Mouse (Mus musculus) liver, embryonic 11.5 days (tissue): ENCODE results near the gene Tet1. TPM values are rescaled to one million over a fixed set of nuclear protein-coding genes. Genes with fewer than 3 reads are reported as not detected.
A peak's percentile ranks its signal among the peaks of the same experiment; 100 is the strongest.

Experiments used
- ATAC-seq: fragments of 200-750 bp; cut with Nextera tagmentation; replicated peaks from 2 replicates; pipeline ENCODE4 v1.8.0; 2017; ENCODE audit warnings: moderate number of reproducible peaks, mild to moderate bottlenecking, moderate TSS enrichment, moderate library complexity; ENCODE audit not compliant: low FRiP score
- DNase-seq: peaks from one replicate; pipeline ENCODE4 v3.0.0-alpha.2; 2017; ENCODE audit warnings: low spot score
- H3K27ac ChIP-seq: fragments of 300-500 bp; sonication (generic); 2 replicates; pipeline ENCODE4 v1.5.1; 2014; ENCODE audit warnings: mild to moderate bottlenecking, low read depth, low read length, control low read depth
- H3K27me3 ChIP-seq: fragments of 300-500 bp; sonication (generic); replicated peaks from 2 replicates; pipeline ENCODE4 v1.6.1; 2014; ENCODE audit warnings: low read length, mixed read lengths; ENCODE audit not compliant: control insufficient read depth, insufficient read depth
- H3K36me3 ChIP-seq: fragments of 300-500 bp; sonication (generic); 2 replicates; pipeline ENCODE4 v1.6.1; 2014; ENCODE audit warnings: mild to moderate bottlenecking, low read length, moderate library complexity, mixed read lengths; ENCODE audit not compliant: control insufficient read depth, insufficient read depth
- H3K4me1 ChIP-seq: fragments of 300-500 bp; sonication (generic); replicated peaks from 2 replicates; pipeline ENCODE4 v1.6.1; 2014; ENCODE audit warnings: low read length, mixed read lengths; ENCODE audit not compliant: control insufficient read depth, insufficient read depth
- H3K4me2 ChIP-seq: fragments of 300-500 bp; sonication (generic); 2 replicates; pipeline ENCODE4 v1.6.1; 2014; ENCODE audit warnings: mild to moderate bottlenecking, control low read depth, moderate library complexity
- H3K4me3 ChIP-seq: fragments of 300-500 bp; sonication (generic); 2 replicates; pipeline ENCODE4 v1.5.1; 2014; ENCODE audit warnings: low read depth, low read length, control low read depth
- H3K9ac ChIP-seq: fragments of 300-500 bp; sonication (generic); 2 replicates; pipeline ENCODE4 v1.6.1; 2014; ENCODE audit warnings: low read depth, low read length, control low read depth
- H3K9me3 ChIP-seq: fragments of 300-500 bp; sonication (generic); 2 replicates; pipeline ENCODE4 v1.6.1; 2016; ENCODE audit warnings: low read length, inconsistent platforms, mixed read lengths; ENCODE audit not compliant: control insufficient read depth
- WGBS: fragments of 180-500 bp; shearing (Covaris S2); extraction: QIAGEN DNeasy Blood & Tissue Kit; methylation state at CpG from one replicate; pipeline ENCODE4 v1.1.7; 2014; 5-methylcytosine and 5-hydroxymethylcytosine counted together
- polyA plus RNA-seq: library from polyadenylated mRNA; unstranded; fragments of >200 nt; fragmentation: Nextera tagmentation; extraction: Ambion mirVana; gene quantifications from 2 replicates; pipeline ENCODE4 v1.2.1, GENCODE M21; 2014

Tet1 gene
- polyA plus RNA-seq, 1 experiment from 2014 or later = 12.9 TPM

GRCm38 (mm10) chr10:62865167-62866034 lies 43.4 kb downstream of the Tet1 start:
- H3K9ac ChIP-seq = peak overlapping the region; percentile 55
- H3K27me3 ChIP-seq = no peaks in the 10 kb centered on the region
- no peaks in the 10 kb centered on the region; the same call in 1 of the 2 replicates for H3K9me3 ChIP-seq
- H3K4me1 ChIP-seq = peaks cover 5% of the 10 kb centered on the region; the same call in 1 of the 2 replicates
- ATAC-seq (peak; percentile 72), DNase-seq (peak; percentile 82)
- peak overlapping the region; percentile 74 for H3K4me2 ChIP-seq
- WGBS = 6% methylated on average over 28 of the region's 28 CpGs
- H3K36me3 ChIP-seq = no peaks in the 10 kb centered on the region
- H3K27ac ChIP-seq = peak overlapping the region; percentile 53
- peak overlapping the region; percentile 45 for H3K4me3 ChIP-seq

- DNase-seq (no peak), ATAC-seq (no peak)
- Histone ChIP-seq H3K27me3 (no peaks in the 10 kb centered on the region), H3K36me3 (no peaks in the 10 kb centered on the region), H3K4me2 (no peak overlapping the region), H3K27ac (no peak overlapping the region), H3K4me1 (peaks cover 5% of the 10 kb centered on the region; the same call in 1 of the 2 replicates), H3K4me3 (no peak overlapping the region), H3K9me3 (no peaks in the 10 kb centered on the region; the same call in 1 of the 2 replicates), H3K9ac (no peak overlapping the region)
- 56% methylated on average over 3 of the region's 3 CpGs for WGBS
Measured at GRCm38 (mm10) chr10:62863563-62863962, 45.2 kb downstream of the Tet1 start.

- no peaks in the 10 kb centered on the region; the same call in 1 of the 2 replicates for H3K9me3 ChIP-seq
- H3K27ac ChIP-seq = no peak overlapping the region
- H3K4me1 ChIP-seq = peaks cover 5% of the 10 kb centered on the region; the same call in 1 of the 2 replicates
- ATAC-seq = no peak
- H3K4me3 ChIP-seq = no peak overlapping the region
- no peak overlapping the region for H3K4me2 ChIP-seq
- DNase-seq = no peak
- H3K36me3 ChIP-seq = no peaks in the 10 kb centered on the region
- no peak overlapping the region for H3K9ac ChIP-seq
- H3K27me3 ChIP-seq = no peaks in the 10 kb centered on the region
- 89% methylated on average over 1 of the region's 1 CpGs for WGBS
Measured at GRCm38 (mm10) chr10:62862435-62862834, 46.4 kb downstream of the Tet1 start.

- Histone ChIP-seq H3K27ac (no peak overlapping the region), H3K9me3 (no peaks in the 10 kb centered on the region; the same call in 1 of the 2 replicates), H3K36me3 (no peaks in the 10 kb centered on the region), H3K9ac (no peak overlapping the region), H3K4me1 (peaks cover 8% of the 10 kb centered on the region), H3K4me3 (no peak overlapping the region), H3K27me3 (no peaks in the 10 kb centered on the region), H3K4me2 (no peak overlapping the region)
- ATAC-seq (no peak), DNase-seq (no peak)
- 88% methylated on average over 5 of the region's 5 CpGs for WGBS
Measured at GRCm38 (mm10) chr10:62858967-62859366, 49.8 kb downstream of the Tet1 start.

GRCm38 (mm10) chr10:62856690-62857290 lies 52.0 kb downstream of the Tet1 start:
- Histone ChIP-seq H3K27ac (no peak overlapping the region), H3K4me1 (peaks cover 5% of the 10 kb centered on the region; the same call in 1 of the 2 replicates), H3K9ac (no peak overlapping the region), H3K27me3 (no peaks in the 10 kb centered on the region), H3K36me3 (no peaks in the 10 kb centered on the region), H3K9me3 (no peaks in the 10 kb centered on the region), H3K4me2 (no peak overlapping the region), H3K4me3 (no peak overlapping the region)
- WGBS = 81% methylated on average over 10 of the region's 10 CpGs
- ATAC-seq (no peak), DNase-seq (no peak)

- 31% methylated on average over 2 of the region's 2 CpGs for WGBS
- H3K4me2 ChIP-seq = no peak overlapping the region
- H3K27ac ChIP-seq = no peak overlapping the region
- peaks cover 7% of the 10 kb centered on the region; the same call in 1 of the 2 replicates for H3K4me1 ChIP-seq
- H3K4me3 ChIP-seq = no peak overlapping the region
- H3K9ac ChIP-seq = no peak overlapping the region
- H3K27me3 ChIP-seq = no peaks in the 10 kb centered on the region
- ATAC-seq (no peak), DNase-seq (no peak)
- H3K36me3 ChIP-seq = no peaks in the 10 kb centered on the region
- no peaks in the 10 kb centered on the region for H3K9me3 ChIP-seq
Measured at GRCm38 (mm10) chr10:62854992-62855391, 53.8 kb downstream of the Tet1 start.

- WGBS = 46% methylated on average over 4 of the region's 4 CpGs
- ATAC-seq = no peak
- H3K27me3 ChIP-seq = no peaks in the 10 kb centered on the region
- no peak overlapping the region for H3K27ac ChIP-seq
- DNase-seq = no peak
- H3K4me1 ChIP-seq = peaks cover 7% of the 10 kb centered on the region; the same call in 1 of the 2 replicates
- no peak overlapping the region for H3K9ac ChIP-seq
- H3K4me2 ChIP-seq = no peak overlapping the region
- H3K4me3 ChIP-seq = no peak overlapping the region
- no peaks in the 10 kb centered on the region for H3K9me3 ChIP-seq
- H3K36me3 ChIP-seq = no peaks in the 10 kb centered on the region
Measured at GRCm38 (mm10) chr10:62854581-62854980, 54.2 kb downstream of the Tet1 start.

- Histone ChIP-seq H3K4me2 (no peak overlapping the region), H3K27ac (no peak overlapping the region), H3K9me3 (no peaks in the 10 kb centered on the region), H3K4me1 (peaks cover 7% of the 10 kb centered on the region; the same call in 1 of the 2 replicates), H3K36me3 (no peaks in the 10 kb centered on the region), H3K27me3 (no peaks in the 10 kb centered on the region), H3K4me3 (no peak overlapping the region), H3K9ac (no peak overlapping the region)
- ATAC-seq (no peak), DNase-seq (no peak)
- WGBS = 75% methylated on average over 7 of the region's 7 CpGs
Measured at GRCm38 (mm10) chr10:62851578-62851977, 57.2 kb downstream of the Tet1 start.
